Mouse (Mus musculus) lung, postnatal 14 days (tissue): ENCODE measurements around the gene Mrps7.

Experiments used
- DNase-seq: peaks from one replicate; pipeline ENCODE4 v3.0.0; 2021

The Mrps7 gene

GRCm38 (mm10) chr11:115609576-115609975, 5.9 kb downstream of the Mrps7 start:
- DNase-seq, result no peak

GRCm38 (mm10) chr11:115611173-115611572, 7.4 kb downstream of the Mrps7 start:
- no peak for DNase-seq

GRCm38 (mm10) chr11:115612059-115612409, 8.3 kb downstream of the Mrps7 start:
- DNase-seq, result peak; percentile 89

- peak; percentile 95 for DNase-seq
These were observed 8.8 kb downstream of the Mrps7 start, which contains the start of gene Mif4gd for GRCm38 (mm10) chr11:115612410-115613137. Mif4gd (minus strand) TSS chr11:115612969.

DNA sequence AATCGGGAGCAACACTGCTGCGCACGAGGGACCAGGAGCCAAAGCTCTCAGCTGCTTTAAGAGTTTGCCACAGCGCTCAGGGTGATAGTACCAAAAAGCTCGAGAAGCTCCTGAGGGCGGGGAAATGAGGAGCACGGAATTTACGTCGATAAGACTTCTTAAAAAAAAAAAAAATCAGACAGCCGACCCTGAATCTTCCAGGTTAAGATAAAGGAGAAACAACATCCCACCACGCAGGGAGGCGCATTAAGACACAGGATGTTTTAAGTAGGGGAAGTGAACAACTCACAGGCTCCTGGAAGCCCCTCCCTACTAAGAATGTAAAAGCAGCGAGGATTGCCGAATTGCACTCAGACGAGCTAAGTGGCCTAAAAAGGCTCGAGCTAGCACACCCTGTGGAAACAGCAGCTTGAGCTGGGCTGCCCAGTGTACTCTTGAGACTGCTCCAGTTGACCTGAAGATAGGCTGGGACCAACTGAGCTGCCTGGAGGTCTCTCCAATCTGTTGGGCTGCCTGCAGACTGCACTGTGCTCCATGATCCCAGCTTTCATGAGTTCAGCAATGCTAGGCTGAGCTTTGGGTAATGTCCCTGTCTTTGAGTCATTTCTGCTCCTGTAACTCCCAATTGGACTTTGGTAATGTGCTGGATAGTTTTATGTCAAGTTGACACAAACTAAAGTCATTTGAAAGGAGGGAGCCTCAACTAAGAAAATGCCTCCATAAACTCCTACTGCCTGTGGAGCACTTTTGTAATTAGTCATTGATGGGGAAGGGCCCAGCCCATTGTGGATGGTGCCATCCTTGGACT, 9.6 kb downstream of the Mrps7 start:
- peak; percentile 48 for DNase-seq

DNA sequence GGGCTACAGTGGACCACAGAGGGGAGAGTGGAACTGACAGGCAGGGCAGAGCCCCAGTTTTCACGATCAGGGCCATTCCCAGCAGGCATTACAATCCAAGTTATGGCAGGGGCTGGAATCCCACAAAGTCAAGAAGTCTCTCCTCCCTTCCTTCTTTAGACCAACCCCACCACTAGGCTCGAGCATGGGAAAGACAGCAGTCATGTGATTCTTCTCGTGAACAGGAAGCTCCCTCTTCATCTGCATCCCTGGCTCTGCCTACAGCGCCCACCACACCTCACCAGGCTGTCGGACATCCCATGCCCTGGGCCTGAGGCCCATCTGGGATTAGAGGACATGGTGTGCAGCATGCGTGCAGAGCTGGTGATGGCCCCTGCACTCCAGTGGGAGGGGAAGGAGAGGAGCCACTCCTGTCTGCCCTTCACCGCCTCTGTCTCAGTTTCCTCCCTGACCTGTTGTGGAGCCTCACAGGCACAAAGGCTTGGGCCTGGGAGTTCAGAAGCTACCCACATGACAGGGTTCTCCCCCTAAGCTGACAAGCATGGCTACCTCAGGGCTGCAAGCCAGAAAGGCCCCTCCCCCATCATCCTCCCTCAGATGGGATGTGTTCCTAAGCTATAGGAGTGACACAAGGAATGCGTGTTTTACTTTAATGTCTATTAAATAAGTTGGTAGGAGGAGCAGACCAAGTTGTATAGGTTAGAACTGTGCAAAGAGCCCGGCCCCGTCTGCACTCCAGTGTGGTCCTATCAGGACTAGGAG, 10.8 kb downstream of the Mrps7 start:
- DNase-seq, result no peak

- no peak for DNase-seq
These were observed 11.5 kb downstream of the Mrps7 start for GRCm38 (mm10) chr11:115615108-115615825.

GRCm38 (mm10) chr11:115615875-115616274, 12.2 kb downstream of the Mrps7 start:
- no peak for DNase-seq

- no peak for DNase-seq
These were observed 12.6 kb downstream of the Mrps7 start for GRCm38 (mm10) chr11:115616371-115616770.

- DNase-seq, result no peak
These were observed 13.2 kb downstream of the Mrps7 start for GRCm38 (mm10) chr11:115616893-115617292.

DNA sequence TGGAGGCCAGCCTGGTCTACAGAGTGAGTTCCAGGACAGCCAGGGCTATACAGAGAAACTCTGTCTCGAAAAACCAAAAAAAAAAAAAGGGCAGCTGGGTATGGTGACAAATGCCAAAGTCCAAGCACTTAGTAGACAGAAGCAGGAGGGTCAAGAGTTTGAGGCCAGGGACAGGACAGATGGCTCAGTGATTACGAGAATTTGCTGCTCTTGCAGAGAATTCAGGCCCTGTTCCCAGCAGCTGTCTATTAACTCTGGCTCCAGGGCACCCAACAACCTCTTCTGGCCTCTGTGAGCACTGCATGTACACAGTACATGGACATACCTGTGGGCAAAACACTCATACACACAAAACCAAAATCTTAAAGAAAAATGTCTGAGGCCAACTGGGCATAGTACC, 14.3 kb downstream of the Mrps7 start:
- no peak for DNase-seq

DNA sequence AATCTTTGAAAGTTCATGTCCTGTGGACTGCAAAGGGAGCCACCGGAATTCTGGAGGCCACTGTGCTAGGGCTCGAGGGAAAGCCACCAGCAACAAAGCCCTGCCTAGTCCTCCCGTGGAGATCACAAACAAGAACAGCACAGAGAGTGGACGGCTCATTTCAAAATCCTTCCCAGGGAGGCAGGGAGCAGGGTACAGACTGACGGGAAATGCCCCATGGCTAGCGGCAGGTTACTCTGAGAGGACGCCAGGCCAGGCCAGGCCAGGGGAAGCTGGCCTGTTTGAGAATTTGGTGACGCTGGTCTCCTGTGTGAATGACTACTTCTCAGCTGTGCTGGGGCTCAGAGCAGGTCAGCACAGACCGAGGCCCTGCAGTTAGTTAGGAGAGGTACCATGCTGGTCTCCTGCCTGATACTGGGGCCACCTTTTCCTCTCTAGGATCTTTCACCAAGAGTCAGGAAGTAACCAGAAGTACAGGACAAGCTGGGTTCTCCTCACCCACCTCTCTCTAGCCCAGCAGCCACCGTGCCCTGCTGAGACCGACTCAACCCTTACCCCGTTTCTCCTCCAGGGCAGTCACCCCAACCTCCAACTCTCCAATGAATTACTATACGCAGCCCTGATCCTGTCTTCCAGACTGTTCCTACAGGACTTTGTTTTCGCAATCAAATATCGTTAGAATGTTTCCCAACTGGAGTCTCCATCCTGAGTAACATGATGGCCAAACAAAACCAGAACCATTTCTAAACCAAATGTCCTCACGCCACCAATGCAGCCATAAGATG, 15.2 kb downstream of the Mrps7 start:
- no peak for DNase-seq

GRCm38 (mm10) chr11:115619949-115620348, 16.2 kb downstream of the Mrps7 start:
- DNase-seq, result no peak

GRCm38 (mm10) chr11:115623487-115624070, 19.9 kb downstream of the Mrps7 start:
- DNase-seq, result no peak

DNA sequence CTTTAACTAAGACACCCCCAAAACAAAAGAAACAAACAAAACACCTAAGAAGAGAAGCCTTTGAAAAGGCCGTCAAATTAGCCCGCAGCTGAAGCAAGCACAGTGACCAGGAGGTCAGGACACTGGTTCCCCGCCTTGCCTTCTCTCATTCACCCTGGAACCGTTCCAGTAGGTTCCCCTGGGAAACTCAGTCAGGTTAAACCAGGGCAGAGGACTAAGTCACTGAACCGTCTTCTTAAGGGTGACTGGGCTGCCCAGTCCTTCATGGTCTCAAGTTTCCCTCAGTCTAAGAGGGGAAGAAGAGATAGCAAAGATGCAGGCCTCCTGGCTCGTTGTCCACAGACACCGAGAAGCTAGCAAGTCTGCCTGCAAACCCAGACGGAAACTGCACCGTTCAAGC, 22.2 kb downstream of the Mrps7 start:
- no peak for DNase-seq

- no peak for DNase-seq
These were observed 23.3 kb downstream of the Mrps7 start for GRCm38 (mm10) chr11:115626824-115627616.

DNA sequence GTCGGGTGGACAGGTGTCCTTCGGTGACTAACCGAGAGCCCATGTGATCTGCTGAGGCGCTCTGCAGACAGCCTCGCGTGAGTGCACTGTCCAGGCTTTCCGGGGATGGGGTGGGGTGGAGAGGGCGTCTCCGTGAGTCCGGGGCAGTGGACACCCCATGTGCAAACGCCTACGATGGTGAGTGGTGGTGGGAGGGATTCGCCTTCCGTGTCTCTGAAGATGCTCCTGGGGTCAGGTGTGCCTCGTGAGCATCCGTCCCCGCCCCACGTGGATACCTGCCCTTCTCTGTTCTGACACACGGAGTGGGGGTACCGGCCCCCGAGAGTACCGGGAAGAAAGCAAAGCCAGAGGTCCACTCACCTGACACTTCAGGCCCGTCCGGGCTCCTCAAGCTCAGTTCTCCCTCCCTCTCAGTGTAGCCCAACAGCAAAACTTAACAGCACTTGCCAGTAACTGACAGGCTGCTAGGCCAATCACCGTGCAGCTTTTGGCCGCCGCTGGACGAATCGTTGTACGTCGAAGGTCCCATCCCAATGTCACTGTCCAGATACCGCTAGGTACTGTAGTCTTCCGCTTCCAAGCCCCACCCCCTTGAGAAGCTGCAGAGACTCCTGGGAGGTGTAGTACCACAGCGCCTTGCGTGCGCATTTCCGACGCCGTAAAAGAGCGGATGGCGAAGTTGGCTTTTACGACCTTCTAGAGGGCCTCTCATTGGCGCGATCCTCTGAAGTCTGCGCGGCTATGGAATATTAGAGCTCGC, 24.2 kb downstream of the Mrps7 start, which contains the start of gene Slc25a19:
TSS of gene Slc25a19 (minus strand) at position 591 of the 760 bp plus-strand sequence.
- peak; percentile 99 for DNase-seq

GRCm38 (mm10) chr11:115628465-115629101, 24.9 kb downstream of the Mrps7 start:
- DNase-seq, result no peak
